In genomic region chr4:123616501-123616900, GRCm38 (mm10) we compare ENCODE assay signal across 12 mouse cellular contexts.
DNase-seq lines count a peak whose midpoint lies in the region; ATAC-seq and TF ChIP-seq lines count a peak whose summit lies in the region.
"Had no signal": no experiment of that assay in that cellular context is flagged by ENCODE, and none has a peak within 500 bp of the region (broad histone marks: within the 10 kb centered on the region; RNA-seq: fewer than 3 reads in every experiment).

No protein-coding gene starts in this region.

- no peak overlapping the region for H3K9ac ChIP-seq in embryonic facial prominence, embryonic 13.5 days
- H3K9ac ChIP-seq in hindbrain, embryonic 11.5 days (ENCODE audit: low read depth, low read length) = no peak overlapping the region
- no peak overlapping the region for H3K9ac ChIP-seq in midbrain, embryonic 13.5 days (replicated peaks)
- no peak overlapping the region for H3K9ac ChIP-seq in midbrain, postnatal 0 days (replicated peaks; ENCODE audit: low read length, poor library complexity, severe bottlenecking)
- H3K9ac ChIP-seq: neural tube, embryonic 12.5 days had no signal

- H3K36me3 ChIP-seq in embryonic facial prominence, embryonic 13.5 days = no peaks in the 10 kb centered on the region
- H3K36me3 ChIP-seq in embryonic facial prominence, embryonic 10.5 days (replicated peaks) = no peaks in the 10 kb centered on the region; the same call in 1 of the 2 replicates
- no peaks in the 10 kb centered on the region for H3K36me3 ChIP-seq in hindbrain, embryonic 10.5 days
- H3K36me3 ChIP-seq in hindbrain, embryonic 11.5 days (ENCODE audit: control insufficient read depth, insufficient read depth, low read length) = no peaks in the 10 kb centered on the region
- H3K36me3 ChIP-seq in midbrain, embryonic 13.5 days = no peaks in the 10 kb centered on the region; the same call in 1 of the 2 replicates
- no peaks in the 10 kb centered on the region for H3K36me3 ChIP-seq in midbrain, postnatal 0 days (ENCODE audit: insufficient read depth, low read length)
- H3K36me3 ChIP-seq: neural tube, embryonic 12.5 days had no signal

- peaks cover 34% of the 10 kb centered on the region for H3K4me1 ChIP-seq in embryonic facial prominence, embryonic 13.5 days
- H3K4me1 ChIP-seq in embryonic facial prominence, embryonic 10.5 days = peaks cover 38% of the 10 kb centered on the region
- H3K4me1 ChIP-seq in hindbrain, embryonic 10.5 days (replicated peaks) = peaks cover 25% of the 10 kb centered on the region
- H3K4me1 ChIP-seq in hindbrain, embryonic 11.5 days (replicated peaks; ENCODE audit: control insufficient read depth, insufficient read depth, low read length) = no peaks in the 10 kb centered on the region
- peaks cover 26% of the 10 kb centered on the region for H3K4me1 ChIP-seq in midbrain, embryonic 13.5 days (replicated peaks)
- 0 out of 2 replicates have a peak, but pooled peaks cover 3% of the 10 kb centered on the region for H3K4me1 ChIP-seq in midbrain, postnatal 0 days (ENCODE audit: insufficient read depth, low read length)

- H3K27ac ChIP-seq in embryonic facial prominence, embryonic 13.5 days = peak overlapping the region; percentile 51; the same call in 1 of the 2 replicates
- no peak overlapping the region for H3K27ac ChIP-seq in embryonic facial prominence, embryonic 10.5 days (replicated peaks)
- 0 out of 2 replicates have a peak overlapping the region, but pooled peaks have one; percentile 4 for H3K27ac ChIP-seq in hindbrain, embryonic 10.5 days
- no peak overlapping the region for H3K27ac ChIP-seq in hindbrain, embryonic 11.5 days (ENCODE audit: low read depth, low read length)
- peak overlapping the region; percentile 10; the same call in 1 of the 2 replicates for H3K27ac ChIP-seq in midbrain, embryonic 13.5 days
- no peak overlapping the region for H3K27ac ChIP-seq in midbrain, postnatal 0 days (ENCODE audit: low read depth, low read length)
- H3K27ac ChIP-seq: neural tube, embryonic 12.5 days had no signal

- ATAC-seq in embryonic facial prominence, embryonic 13.5 days (ENCODE audit: insufficient number of reproducible peaks, insufficient read depth, low FRiP score, low TSS enrichment, low read depth) = no peak
- ATAC-seq in hindbrain, embryonic 11.5 days (ENCODE audit: low FRiP score) = no peak
- no peak for ATAC-seq in midbrain, embryonic 13.5 days
- no peak for ATAC-seq in midbrain, postnatal 0 days (ENCODE audit: low FRiP score)
- ATAC-seq: intestine, postnatal 0 days had no signal

- no peaks in the 10 kb centered on the region for H3K9me3 ChIP-seq in embryonic facial prominence, embryonic 13.5 days
- no peaks in the 10 kb centered on the region for H3K9me3 ChIP-seq in embryonic facial prominence, embryonic 10.5 days
- H3K9me3 ChIP-seq in hindbrain, embryonic 10.5 days = 0 out of 2 replicates have a peak, but pooled peaks cover 4% of the 10 kb centered on the region
- H3K9me3 ChIP-seq in hindbrain, embryonic 11.5 days (ENCODE audit: control insufficient read depth, low read length) = no peaks in the 10 kb centered on the region
- H3K9me3 ChIP-seq in midbrain, embryonic 13.5 days = no peaks in the 10 kb centered on the region
- no peaks in the 10 kb centered on the region for H3K9me3 ChIP-seq in midbrain, postnatal 0 days (ENCODE audit: low read length)
- H3K9me3 ChIP-seq: neural tube, embryonic 12.5 days had no signal

- H3K4me2 ChIP-seq in embryonic facial prominence, embryonic 13.5 days = no peak overlapping the region
- H3K4me2 ChIP-seq in hindbrain, embryonic 11.5 days (replicated peaks; ENCODE audit: low read depth, low read length) = no peak overlapping the region
- no peak overlapping the region for H3K4me2 ChIP-seq in midbrain, embryonic 13.5 days (replicated peaks)
- H3K4me2 ChIP-seq in midbrain, postnatal 0 days (ENCODE audit: low read depth, low read length, poor library complexity, severe bottlenecking) = no peak overlapping the region
- H3K4me2 ChIP-seq: neural tube, embryonic 12.5 days had no signal

- DNase-seq in embryonic facial prominence, embryonic 10.5 days (ENCODE audit: low spot score) = no peak
- no peak for DNase-seq in hindbrain, embryonic 10.5 days (ENCODE audit: low spot score)
- DNase-seq in hindbrain, embryonic 11.5 days (ENCODE audit: low spot score) = no peak
- DNase-seq in midbrain, postnatal 0 days (ENCODE audit: low spot score) = no peak
- peak; percentile 62 for DNase-seq in lung, postnatal 36 days
- DNase-seq in thymus, postnatal 36 days = no peak
- DNase-seq: adrenal gland, postnatal 25 days; cerebellum, postnatal 14 days had no signal

- no peak for TF ChIP-seq CTCF in midbrain, postnatal 0 days (IDR thresholded peaks at IDR 0.05)

- H3K4me3 ChIP-seq in embryonic facial prominence, embryonic 13.5 days = no peak overlapping the region
- no peak overlapping the region for H3K4me3 ChIP-seq in embryonic facial prominence, embryonic 10.5 days
- H3K4me3 ChIP-seq in hindbrain, embryonic 10.5 days = no peak overlapping the region
- no peak overlapping the region for H3K4me3 ChIP-seq in hindbrain, embryonic 11.5 days (ENCODE audit: low read depth, low read length)
- no peak overlapping the region for H3K4me3 ChIP-seq in midbrain, embryonic 13.5 days (replicated peaks)
- H3K4me3 ChIP-seq in midbrain, postnatal 0 days (ENCODE audit: low read depth, low read length) = no peak overlapping the region
- H3K4me3 ChIP-seq: neural tube, embryonic 12.5 days had no signal

- H3K27me3 ChIP-seq in embryonic facial prominence, embryonic 13.5 days = no peaks in the 10 kb centered on the region
- H3K27me3 ChIP-seq in embryonic facial prominence, embryonic 10.5 days (replicated peaks; ENCODE audit: low read depth, poor library complexity, severe bottlenecking) = no peaks in the 10 kb centered on the region
- no peaks in the 10 kb centered on the region for H3K27me3 ChIP-seq in hindbrain, embryonic 10.5 days (ENCODE audit: insufficient read depth, poor library complexity, severe bottlenecking)
- no peaks in the 10 kb centered on the region for H3K27me3 ChIP-seq in hindbrain, embryonic 11.5 days (ENCODE audit: control insufficient read depth, insufficient read depth, low read length)
- H3K27me3 ChIP-seq in midbrain, embryonic 13.5 days = no peaks in the 10 kb centered on the region
- no peaks in the 10 kb centered on the region for H3K27me3 ChIP-seq in midbrain, postnatal 0 days (ENCODE audit: insufficient read depth, low read length)
- H3K27me3 ChIP-seq: neural tube, embryonic 12.5 days had no signal

Comparison
In these comparisons a context has a peak if more than half of its experiments do, and no peak if none do; other contexts are left out.
1. H3K27ac ChIP-seq: peak in embryonic facial prominence, embryonic 13.5 days (single experiment), hindbrain, embryonic 10.5 days (single experiment) and midbrain, embryonic 13.5 days (single experiment); none in embryonic facial prominence, embryonic 10.5 days (single experiment), hindbrain, embryonic 11.5 days (single experiment) and midbrain, postnatal 0 days (single experiment).